Mouse (Mus musculus): ENCODE results near the gene Fam126a.

The Fam126a gene

GRCm38 (mm10) chr5:24039423-24039822, 8.9 kb upstream of the Fam126a start:
- DNase-seq: no peak

DNA sequence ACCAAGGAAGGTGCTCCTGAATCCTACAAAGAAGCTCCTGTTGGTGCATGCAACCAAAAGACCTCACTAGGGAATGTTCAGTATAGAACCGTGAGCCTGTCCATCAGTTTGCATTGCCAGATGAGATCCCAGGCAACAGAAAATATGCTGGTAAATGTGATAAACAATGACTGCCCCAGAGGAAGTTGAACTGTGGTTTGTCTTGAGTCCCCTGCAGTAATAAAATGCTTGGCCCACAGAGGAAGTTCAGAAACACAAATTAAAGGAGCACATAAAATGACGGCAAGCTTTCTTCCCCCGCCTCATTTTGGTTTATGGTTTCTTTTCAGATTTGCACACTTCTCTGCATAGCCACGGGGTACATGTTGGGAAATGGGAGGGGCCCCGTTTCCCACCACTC, 8.3 kb upstream of the Fam126a start:
- DNase-seq: no peak

- no peak for DNase-seq
Observed at GRCm38 (mm10) chr5:24038190-24038589, 7.7 kb upstream of the Fam126a start.

- DNase-seq: no peak
Observed at GRCm38 (mm10) chr5:24036731-24037130, 6.2 kb upstream of the Fam126a start.

DNA sequence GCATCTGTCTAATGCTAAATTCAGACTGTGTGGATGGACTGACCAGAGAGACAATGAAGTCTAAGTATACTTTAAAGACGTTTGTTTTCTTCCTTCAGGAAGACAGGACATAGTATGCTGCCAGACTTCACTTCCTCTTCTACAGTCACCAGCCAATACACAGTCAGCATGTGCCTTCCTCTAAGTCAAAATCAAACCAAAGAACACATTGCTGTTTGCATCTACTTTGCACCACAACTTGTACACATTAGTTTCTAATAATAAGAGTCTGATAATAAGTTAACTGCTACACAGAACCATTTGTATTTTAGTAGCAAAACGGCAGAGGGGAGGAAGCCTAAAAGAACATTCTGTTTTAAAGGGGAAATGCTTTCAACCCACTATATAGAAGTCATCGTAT, 4.5 kb upstream of the Fam126a start:
- DNase-seq: no peak

DNA sequence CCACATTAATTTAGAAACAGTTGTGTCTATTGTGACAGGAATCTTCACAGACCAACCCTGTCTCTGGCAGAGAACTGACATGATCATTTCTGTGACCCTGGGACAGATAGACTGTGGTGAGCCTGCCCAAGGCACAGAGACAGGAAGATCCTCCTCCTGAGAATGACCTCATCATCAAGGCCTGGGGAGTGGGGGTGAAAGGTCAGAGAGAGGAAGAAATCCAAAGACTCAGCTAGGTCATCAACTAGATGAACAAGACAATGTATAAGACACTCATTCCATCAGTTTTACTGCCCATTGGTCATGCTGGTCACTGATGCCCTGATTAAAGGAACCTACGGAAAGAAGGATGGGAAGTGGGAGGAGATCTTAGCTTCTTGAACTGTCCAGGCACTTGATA, 3.6 kb upstream of the Fam126a start:
- no peak for DNase-seq

DNA sequence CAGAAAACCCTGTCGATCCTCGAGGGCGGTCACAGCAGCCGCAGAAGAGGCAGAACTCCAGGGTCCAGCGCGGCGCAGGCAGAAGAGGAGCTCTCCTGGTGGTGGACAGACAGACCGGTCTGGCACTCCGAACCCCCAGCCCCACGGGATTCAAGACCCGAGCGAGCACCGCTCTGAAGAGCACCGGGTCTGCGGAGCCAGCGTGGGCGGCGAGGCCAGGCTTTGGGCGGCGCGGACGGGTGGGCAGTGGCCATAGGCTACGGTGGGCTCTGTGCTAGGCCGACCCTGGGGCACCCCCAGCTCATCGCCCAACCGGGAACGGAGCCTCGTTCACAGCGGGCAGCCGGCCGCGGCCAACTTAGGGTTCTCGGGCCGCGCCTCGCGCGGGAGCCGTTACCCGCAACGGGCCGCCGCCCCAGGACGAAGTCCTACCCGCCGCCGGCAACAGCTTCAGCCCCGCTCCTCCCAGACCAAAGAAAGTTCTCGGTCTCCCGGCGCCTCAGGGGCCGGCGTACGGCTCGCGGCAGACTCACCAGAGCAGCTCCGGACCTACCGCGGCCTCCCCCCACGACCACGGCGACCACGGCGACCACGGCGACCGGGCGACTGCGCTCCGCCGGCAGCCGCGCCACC, 428 bp downstream of the Fam126a start:
- peak; percentile 2 for DNase-seq

GRCm38 (mm10) chr5:24029331-24029771, 1.1 kb downstream of the Fam126a start:
- peak; percentile 11 for DNase-seq

DNA sequence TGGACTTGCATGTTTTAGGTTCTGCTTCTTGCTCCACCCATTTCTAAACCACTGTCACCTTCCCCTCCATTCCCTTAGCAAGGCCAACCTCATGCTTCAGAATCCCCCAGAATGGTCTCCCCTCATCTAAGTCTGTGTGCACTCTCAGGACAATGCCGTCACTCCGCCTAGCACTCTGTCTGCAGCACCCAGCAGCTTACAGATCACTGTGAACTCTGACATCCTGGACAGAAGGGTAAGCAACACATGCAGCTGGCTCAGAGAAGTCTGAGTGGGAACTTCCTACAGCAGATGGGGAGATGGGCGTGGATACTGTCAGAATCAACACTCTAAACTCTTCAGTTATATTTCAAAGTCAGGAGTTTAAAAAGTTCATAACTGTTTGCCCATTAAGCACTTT, 5.5 kb downstream of the Fam126a start:
- DNase-seq: no peak

- no peak for DNase-seq
Observed at GRCm38 (mm10) chr5:24023226-24023625, 7.3 kb downstream of the Fam126a start.

DNA sequence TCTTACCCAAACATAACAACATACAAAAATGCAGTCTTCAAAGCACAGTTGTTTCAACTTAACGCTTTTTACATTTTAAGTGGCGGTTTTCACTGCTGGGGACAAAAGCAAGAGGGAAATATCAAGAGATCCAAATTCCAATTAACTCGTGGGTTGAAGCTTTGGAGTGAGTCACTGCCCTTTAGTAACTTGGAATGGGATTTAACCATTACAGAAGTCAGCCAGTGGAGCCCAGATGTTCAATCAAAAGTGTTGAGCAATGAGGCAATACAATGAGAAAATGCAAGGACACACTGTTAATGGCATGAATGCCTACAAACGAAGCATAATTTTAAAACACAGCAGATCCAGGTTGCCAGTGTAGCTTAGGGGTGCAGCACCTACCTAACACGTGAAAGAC, 8.8 kb downstream of the Fam126a start:
- DNase-seq: no peak

- no peak for DNase-seq
Observed at GRCm38 (mm10) chr5:24020380-24020779, 10.1 kb downstream of the Fam126a start.

DNA sequence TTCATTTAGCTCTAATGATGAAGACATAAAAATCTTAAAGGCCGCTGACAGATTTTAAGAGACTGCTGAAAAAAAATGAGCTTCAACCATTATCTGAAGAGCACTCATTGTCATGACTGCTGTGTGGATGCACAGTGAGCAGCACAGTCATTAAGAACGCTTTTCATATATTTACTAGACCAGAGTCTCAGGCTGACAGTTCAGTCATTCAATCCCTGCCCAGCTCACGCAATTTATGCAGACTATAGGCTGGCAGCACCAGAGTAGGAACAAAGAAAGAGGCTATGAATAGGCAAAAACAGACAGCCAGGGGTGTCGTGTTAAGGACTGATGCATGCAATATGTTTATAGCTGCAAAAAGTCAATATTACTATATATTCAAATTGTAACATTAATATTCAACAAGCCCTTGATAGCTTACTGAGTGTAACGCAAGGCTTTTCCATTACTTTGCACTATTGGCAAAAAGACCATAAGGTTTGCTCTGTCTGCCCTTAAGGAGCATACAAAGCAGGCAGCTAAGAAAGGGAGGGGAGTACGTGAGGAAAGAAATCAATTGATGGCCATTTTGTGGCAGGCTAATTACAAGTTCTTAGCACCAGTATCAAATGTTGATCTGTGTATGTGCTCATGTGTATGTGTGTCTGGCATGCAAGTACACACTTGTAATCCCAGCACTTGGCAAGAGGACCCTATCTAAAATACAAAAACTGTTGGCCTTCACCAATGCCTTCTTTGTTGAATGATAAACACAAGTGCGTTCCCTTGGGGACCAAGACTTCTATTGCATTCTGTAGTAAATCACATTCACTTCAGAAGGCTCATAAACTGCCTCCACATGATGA, 10.9 kb downstream of the Fam126a start:
- no peak for DNase-seq

- no peak for DNase-seq
Observed at GRCm38 (mm10) chr5:24018621-24019261, 11.7 kb downstream of the Fam126a start.

DNA sequence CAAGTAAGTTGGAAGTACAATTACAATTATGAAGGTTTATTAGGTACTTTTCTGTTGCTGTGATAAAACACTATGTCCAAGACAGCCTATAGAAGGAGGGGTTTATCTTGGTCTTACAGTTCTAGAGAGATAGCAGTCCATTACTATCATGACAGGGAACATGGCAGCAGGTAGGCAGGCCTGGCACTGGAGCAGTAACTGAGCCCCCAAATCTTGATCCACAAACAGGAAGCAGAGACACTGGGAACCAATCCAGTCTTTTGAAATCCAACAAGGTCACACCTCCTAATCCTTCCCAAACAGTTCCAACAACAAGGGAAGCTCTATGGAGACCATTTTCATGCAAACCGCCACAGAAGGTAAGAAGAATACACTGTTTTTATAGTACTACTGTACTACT, 13.6 kb downstream of the Fam126a start:
- DNase-seq: no peak

- DNase-seq: no peak
Observed at GRCm38 (mm10) chr5:24013338-24014003, 17.0 kb downstream of the Fam126a start.

- DNase-seq: no peak
Observed at GRCm38 (mm10) chr5:23999083-23999671, 31.3 kb downstream of the Fam126a start.

GRCm38 (mm10) chr5:23995951-23996350, 34.5 kb downstream of the Fam126a start:
- DNase-seq: no peak

GRCm38 (mm10) chr5:23994929-23995328, 35.6 kb downstream of the Fam126a start:
- DNase-seq: no peak

- no peak for DNase-seq
Observed at GRCm38 (mm10) chr5:23994231-23994630, 36.3 kb downstream of the Fam126a start.

DNA sequence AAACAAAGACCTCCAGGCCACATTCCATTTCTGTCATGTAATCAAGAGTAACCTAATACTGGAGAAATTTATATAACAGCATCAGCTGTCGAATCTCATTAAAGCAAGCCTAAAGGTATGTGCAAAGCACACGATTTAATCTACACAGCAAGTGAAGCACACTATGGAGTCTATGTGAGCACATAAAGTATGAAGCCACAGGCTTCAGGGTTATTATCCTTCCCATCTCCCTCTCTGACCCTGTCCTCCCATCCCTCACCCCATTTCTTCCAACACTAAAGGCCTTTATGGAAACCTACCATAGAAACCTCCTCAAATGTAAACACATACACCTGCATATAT, 37.0 kb downstream of the Fam126a start:
- no peak for DNase-seq

DNA sequence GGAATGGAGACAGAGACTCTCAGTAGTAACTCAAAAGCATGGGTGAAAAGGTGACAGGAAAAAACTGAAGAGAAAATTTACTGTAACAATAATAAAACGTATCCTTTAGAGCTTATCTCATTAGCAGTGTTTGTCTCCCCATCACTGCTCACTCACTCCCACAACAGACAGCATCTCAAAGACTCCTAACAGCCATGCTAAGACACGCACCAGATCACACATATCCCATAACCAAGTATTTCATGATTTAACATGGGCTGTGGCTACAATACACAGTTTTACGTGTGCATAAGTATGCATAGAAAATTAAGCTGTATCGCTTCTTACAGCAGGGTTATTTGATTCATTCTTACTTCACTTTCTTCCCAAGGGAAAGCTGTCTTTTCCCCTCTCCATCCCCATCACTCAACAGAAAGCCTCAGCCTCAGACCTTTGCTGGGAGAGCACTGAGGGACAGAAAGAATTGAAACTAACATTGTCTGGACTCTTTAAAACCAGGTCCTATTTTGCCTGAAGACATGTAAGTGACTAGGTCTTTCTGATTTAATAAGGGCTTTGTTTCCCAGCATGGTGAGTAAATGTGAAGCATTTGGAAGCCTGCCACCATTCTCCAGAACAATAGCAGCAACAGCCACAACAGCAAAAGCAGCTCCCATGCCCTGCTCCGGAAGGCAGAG, 37.5 kb downstream of the Fam126a start:
- DNase-seq: no peak

DNA sequence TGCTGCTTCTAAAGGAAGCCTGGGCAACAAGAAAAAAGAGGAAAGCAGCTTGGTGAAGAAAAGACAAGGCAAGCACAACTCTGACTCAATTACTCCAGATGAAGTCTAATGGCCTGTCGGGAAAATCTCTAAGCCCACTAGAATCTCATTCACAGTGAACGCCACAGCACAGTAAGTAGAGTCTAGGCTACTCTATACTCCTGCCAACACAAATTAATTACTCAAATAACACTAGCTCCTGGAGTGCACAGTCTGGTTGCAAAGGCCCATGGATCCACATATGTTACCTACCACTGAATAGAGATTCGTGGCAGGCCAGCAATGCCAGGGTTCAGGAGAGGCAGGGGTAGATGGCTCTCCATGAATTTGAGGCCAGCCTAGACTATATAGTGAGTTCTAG, 40.5 kb downstream of the Fam126a start:
- DNase-seq: no peak
